Mouse (Mus musculus) forebrain, embryonic 12.5 days (tissue): Measurements from ENCODE around the gene Olfr624. TPM values are rescaled to one million over a fixed set of nuclear protein-coding genes. Genes with fewer than 3 reads are reported as not detected.
"Not testable (repeated sequence)": the region's sequence is repeated elsewhere in the genome, so short reads cannot be mapped to it uniquely, and the experiment has no call there.

Source experiments
- ATAC-seq: fragments of 200-750 bp; cut with Nextera tagmentation; 2 replicates; pipeline ENCODE4 v1.8.0; 2017; ENCODE audit warnings: moderate TSS enrichment; ENCODE audit not compliant: low FRiP score
- H3K27ac ChIP-seq: fragments of 300-500 bp; sonication (generic); 2 replicates; pipeline ENCODE4 v1.5.1; 2016; ENCODE audit warnings: mild to moderate bottlenecking
- H3K27me3 ChIP-seq: fragments of 300-500 bp; sonication (generic); 2 replicates; pipeline ENCODE4 v1.6.1; 2016; ENCODE audit warnings: mild to moderate bottlenecking
- H3K36me3 ChIP-seq: fragments of 300-500 bp; sonication (generic); replicated peaks from 2 replicates; pipeline ENCODE4 v1.6.1; 2016; ENCODE audit warnings: mild to moderate bottlenecking
- H3K4me1 ChIP-seq: fragments of 300-500 bp; sonication (generic); 2 replicates; pipeline ENCODE4 v1.6.1; 2016
- H3K4me2 ChIP-seq: fragments of 300-500 bp; sonication (generic); 2 replicates; pipeline ENCODE4 v1.6.1; 2016; ENCODE audit warnings: mild to moderate bottlenecking, moderate library complexity
- H3K4me3 ChIP-seq: fragments of 300-500 bp; sonication (generic); replicated peaks from 2 replicates; pipeline ENCODE4 v1.5.1; 2016; ENCODE audit warnings: mild to moderate bottlenecking
- H3K9ac ChIP-seq: fragments of 300-500 bp; sonication (generic); 2 replicates; pipeline ENCODE4 v1.6.1; 2016; ENCODE audit warnings: mild to moderate bottlenecking
- H3K9me3 ChIP-seq: fragments of 300-500 bp; sonication (generic); 2 replicates; pipeline ENCODE4 v1.6.1; 2016
- WGBS: fragments of 180-500 bp; shearing (Covaris S2); methylation state at CpG from one replicate; pipeline ENCODE4 v1.1.7; 2016; 5-methylcytosine and 5-hydroxymethylcytosine counted together
- polyA plus RNA-seq: library from polyadenylated mRNA; unstranded; fragments of >200 nt; fragmentation: Nextera tagmentation; extraction: Ambion mirVana; gene quantifications from 2 replicates; pipeline ENCODE4 v1.2.1, GENCODE M21; 2016

Olfr624 gene
- 0.04 TPM in 2 replicates for polyA plus RNA-seq

DNA sequence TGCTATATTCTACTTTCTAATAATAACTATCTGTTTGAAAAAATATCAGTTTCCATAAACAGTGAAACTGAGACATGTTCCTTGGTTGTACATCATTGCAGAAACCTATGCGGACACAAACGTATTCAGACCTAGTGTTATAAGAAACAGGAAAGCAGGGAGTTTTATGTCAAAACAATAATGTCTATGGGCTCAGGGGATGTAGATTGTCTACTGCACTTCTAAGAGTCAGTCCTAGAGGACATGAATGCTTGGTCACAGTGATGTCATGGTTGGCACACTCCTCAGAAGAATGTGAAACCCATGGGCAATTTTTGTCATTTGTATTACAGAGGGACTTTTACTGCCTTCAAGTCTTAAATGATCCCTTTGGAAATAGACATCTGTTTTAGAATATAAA, at the start of gene Olfr624:
Gene Olfr624 (minus strand): TSS at position 101 of the 400 bp plus-strand sequence.
- 92% methylated on average over 2 of the region's 2 CpGs for WGBS
- Histone ChIP-seq H3K27ac (no peak within 1 kb of the TSS), H3K27me3 (no peaks in the 10 kb centered on the region), H3K9ac (no peak within 1 kb of the TSS), H3K9me3 (no peaks in the 10 kb centered on the region), H3K4me2 (no peak within 1 kb of the TSS), H3K36me3 (no peaks in the 10 kb centered on the region), H3K4me3 (no peak within 1 kb of the TSS), H3K4me1 (no peaks in the 10 kb centered on the region)
- no peak for ATAC-seq

GRCm38 (mm10) chr7:103716398-103716797, 45.4 kb upstream of the Olfr624 start:
- H3K27ac ChIP-seq, H3K36me3 ChIP-seq: not testable (repeated sequence)
- WGBS, result 100% methylated on average over 1 of the region's 1 CpGs

DNA sequence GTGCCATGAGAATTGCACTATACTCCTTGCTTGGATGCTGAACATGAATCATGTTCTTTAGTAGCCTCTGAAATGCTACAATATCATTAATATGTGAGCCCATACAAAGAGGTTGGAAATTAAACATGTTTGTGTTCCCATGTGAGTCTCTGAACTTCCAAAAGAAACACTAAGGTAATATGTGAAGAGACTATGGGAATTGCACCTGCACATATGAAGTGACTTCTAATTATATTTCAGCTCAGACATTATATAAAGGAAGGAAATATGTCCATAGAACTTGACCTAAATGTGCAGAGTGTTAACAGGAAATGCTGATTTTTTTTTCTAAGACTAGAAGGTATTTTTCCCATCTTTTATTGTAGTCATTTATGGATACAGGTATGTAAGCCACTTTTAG, 43.4 kb upstream of the Olfr624 start, which contains the start of gene Olfr243:
Gene Olfr243 (plus strand): TSS at position 301 of the 400 bp plus-strand sequence.
- no peaks in the 10 kb centered on the region for H3K27me3 ChIP-seq
- no peak within 1 kb of the TSS for H3K4me3 ChIP-seq
- H3K4me2 ChIP-seq, result no peak within 1 kb of the TSS
- H3K36me3 ChIP-seq, result no peaks in the 10 kb centered on the region
- no peaks in the 10 kb centered on the region for H3K9me3 ChIP-seq
- no peak for ATAC-seq
- no peak within 1 kb of the TSS for H3K27ac ChIP-seq
- H3K9ac ChIP-seq, result no peak within 1 kb of the TSS
- no peaks in the 10 kb centered on the region for H3K4me1 ChIP-seq

More at GRCm38 (mm10) chr7:103716398-103716797, 45.4 kb upstream of the Olfr624 start:
- H3K4me1 ChIP-seq, H3K4me2 ChIP-seq, H3K9me3 ChIP-seq, H3K27me3 ChIP-seq, H3K4me3 ChIP-seq, ATAC-seq, H3K9ac ChIP-seq: not testable (repeated sequence)

DNA sequence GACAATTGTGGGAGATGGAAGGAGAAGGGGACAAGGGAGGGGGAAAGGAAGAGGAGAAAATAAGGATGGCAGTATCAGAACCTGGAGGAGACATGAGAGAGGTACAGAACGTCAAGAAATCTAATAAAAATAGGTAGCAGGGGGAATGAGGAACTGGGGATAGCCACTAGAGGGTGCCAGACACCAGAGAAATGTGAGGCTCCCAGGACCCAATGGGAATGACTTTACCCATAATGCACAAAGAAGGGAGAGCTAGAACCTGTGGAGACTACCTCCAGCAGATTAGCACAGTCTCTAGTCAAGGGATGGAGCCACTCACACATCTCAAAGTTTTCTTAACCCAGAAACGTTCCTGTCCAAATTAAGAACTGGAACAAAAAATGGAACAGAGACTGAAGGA, 41.0 kb upstream of the Olfr624 start:
- ATAC-seq, result no peak
- Histone ChIP-seq H3K27me3 (no peaks in the 10 kb centered on the region), H3K4me2 (no peak overlapping the region), H3K36me3 (no peaks in the 10 kb centered on the region), H3K4me3 (no peak overlapping the region), H3K4me1 (no peaks in the 10 kb centered on the region), H3K9ac (no peak overlapping the region), H3K27ac (no peak overlapping the region), H3K9me3 (no peaks in the 10 kb centered on the region)
- WGBS, result 36% methylated on average over 2 of the region's 2 CpGs

- no peaks in the 10 kb centered on the region for H3K9me3 ChIP-seq
- H3K4me2 ChIP-seq, result no peak overlapping the region
- H3K4me3 ChIP-seq, result no peak overlapping the region
- H3K27me3 ChIP-seq, result no peaks in the 10 kb centered on the region
- ATAC-seq, result no peak
- H3K27ac ChIP-seq, result no peak overlapping the region
- H3K36me3 ChIP-seq, result no peaks in the 10 kb centered on the region
- no peaks in the 10 kb centered on the region for H3K4me1 ChIP-seq
- no peak overlapping the region for H3K9ac ChIP-seq
- WGBS, result 88% methylated on average over 4 of the region's 4 CpGs
Observed at GRCm38 (mm10) chr7:103699469-103699868, 28.5 kb upstream of the Olfr624 start.

- Histone ChIP-seq H3K27me3 (no peaks in the 10 kb centered on the region), H3K4me1 (no peaks in the 10 kb centered on the region), H3K36me3 (no peaks in the 10 kb centered on the region), H3K4me3 (no peak within 1 kb of the TSS), H3K27ac (no peak within 1 kb of the TSS), H3K9ac (no peak within 1 kb of the TSS), H3K4me2 (no peak within 1 kb of the TSS), H3K9me3 (no peaks in the 10 kb centered on the region)
- no peak for ATAC-seq
Observed at GRCm38 (mm10) chr7:103682420-103682819, 11.4 kb upstream of the Olfr624 start, which contains the start of gene Olfr625-ps1. TSS of gene Olfr625-ps1 (plus strand) at chr7:103682720.

- H3K4me3 ChIP-seq, result no peak within 1 kb of the TSS
- H3K9ac ChIP-seq, result no peak within 1 kb of the TSS
- no peaks in the 10 kb centered on the region for H3K9me3 ChIP-seq
- H3K4me2 ChIP-seq, result no peak within 1 kb of the TSS
- H3K27ac ChIP-seq, result no peak within 1 kb of the TSS
- ATAC-seq, result no peak
- H3K4me1 ChIP-seq, result no peaks in the 10 kb centered on the region
- no peaks in the 10 kb centered on the region for H3K36me3 ChIP-seq
- no peaks in the 10 kb centered on the region for H3K27me3 ChIP-seq
Observed at GRCm38 (mm10) chr7:103663598-103663997, 7.4 kb downstream of the Olfr624 start, which contains the start of gene Olfr623. TSS of gene Olfr623 (minus strand) at chr7:103663698.

GRCm38 (mm10) chr7:103644070-103644469, 26.9 kb downstream of the Olfr624 start:
- no peaks in the 10 kb centered on the region for H3K9me3 ChIP-seq
- no peak overlapping the region for H3K4me2 ChIP-seq
- no peaks in the 10 kb centered on the region for H3K4me1 ChIP-seq
- H3K9ac ChIP-seq, result no peak overlapping the region
- H3K27ac ChIP-seq, result no peak overlapping the region
- no peaks in the 10 kb centered on the region for H3K27me3 ChIP-seq
- WGBS, result 88% methylated on average over 4 of the region's 4 CpGs
- no peaks in the 10 kb centered on the region for H3K36me3 ChIP-seq
- H3K4me3 ChIP-seq, result no peak overlapping the region
- ATAC-seq, result no peak

DNA sequence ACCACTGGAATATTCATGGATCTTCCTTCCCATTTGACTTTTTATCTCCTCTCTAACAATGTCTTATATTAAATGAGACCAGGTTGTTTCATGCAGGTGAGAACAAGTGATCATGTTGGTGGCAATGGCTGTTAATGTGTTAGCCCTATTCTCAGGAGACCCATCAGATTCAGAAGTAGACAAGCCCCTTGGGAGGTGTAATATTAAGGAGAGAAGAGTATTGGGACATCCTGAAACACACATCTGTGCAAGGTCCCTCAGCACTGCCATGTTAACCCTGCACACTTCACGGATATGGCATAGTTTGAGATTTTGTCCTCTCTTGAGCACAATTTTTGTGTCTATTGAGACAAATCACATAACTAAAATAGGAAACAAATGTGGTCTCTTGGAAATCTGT, 28.4 kb downstream of the Olfr624 start, which contains the start of gene Olfr622:
Gene Olfr622 (minus strand): TSS at position 101 of the 400 bp plus-strand sequence.
- H3K36me3 ChIP-seq, result no peaks in the 10 kb centered on the region
- H3K9me3 ChIP-seq, result no peaks in the 10 kb centered on the region
- H3K27me3 ChIP-seq, result no peaks in the 10 kb centered on the region
- no peak within 1 kb of the TSS for H3K4me2 ChIP-seq
- H3K9ac ChIP-seq, result no peak within 1 kb of the TSS
- no peak for ATAC-seq
- H3K4me3 ChIP-seq, result no peak within 1 kb of the TSS
- 71% methylated on average over 1 of the region's 1 CpGs for WGBS
- no peaks in the 10 kb centered on the region for H3K4me1 ChIP-seq
- H3K27ac ChIP-seq, result no peak within 1 kb of the TSS

DNA sequence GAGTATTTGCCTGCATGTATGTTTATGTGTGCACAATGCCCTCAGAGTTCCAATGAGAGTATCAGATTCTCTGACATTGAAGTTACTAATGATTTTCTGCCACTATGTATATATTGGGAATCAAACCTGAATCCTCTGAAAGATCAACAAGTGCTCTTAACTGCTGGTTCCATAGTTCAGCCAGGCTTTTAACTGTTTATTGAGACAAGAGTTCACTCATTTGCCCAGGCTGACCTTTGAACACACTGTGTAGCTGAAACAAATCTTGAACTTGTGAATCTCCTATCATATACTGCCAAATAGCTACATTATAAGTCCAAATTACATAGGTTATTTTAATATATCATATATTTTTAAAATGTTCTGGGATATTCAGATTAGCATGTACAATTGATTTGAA, 34.2 kb downstream of the Olfr624 start:
- H3K9ac ChIP-seq, result no peak overlapping the region
- no peaks in the 10 kb centered on the region for H3K4me1 ChIP-seq
- H3K4me2 ChIP-seq, result no peak overlapping the region
- H3K9me3 ChIP-seq, result no peaks in the 10 kb centered on the region
- no peaks in the 10 kb centered on the region for H3K27me3 ChIP-seq
- no peak for ATAC-seq
- no peak overlapping the region for H3K4me3 ChIP-seq
- no peak overlapping the region for H3K27ac ChIP-seq
- H3K36me3 ChIP-seq, result no peaks in the 10 kb centered on the region

Other genes with a start within 250 kb of the Olfr624 start
- gene Olfr605, start 225.8 kb downstream of the Olfr624 start, polyA plus RNA-seq, result not detected in 2 replicates
- gene Olfr606, start 222.1 kb downstream of the Olfr624 start, polyA plus RNA-seq, result not detected in 2 replicates
- gene Olfr607, start 207.0 kb downstream of the Olfr624 start, polyA plus RNA-seq, result not detected in 2 replicates
- not detected in 2 replicates for gene Olfr608, start 201.3 kb downstream of the Olfr624 start, polyA plus RNA-seq
- not detected in 2 replicates for gene Olfr609, start 173.1 kb downstream of the Olfr624 start, polyA plus RNA-seq
- gene Olfr610, start 159.1 kb downstream of the Olfr624 start, polyA plus RNA-seq, result not detected in 2 replicates
- gene Olfr611, start 150.3 kb downstream of the Olfr624 start, polyA plus RNA-seq, result not detected in 2 replicates
- not detected in 2 replicates for gene Olfr612, start 128.5 kb downstream of the Olfr624 start, polyA plus RNA-seq
- gene Olfr613, start 123.1 kb downstream of the Olfr624 start, polyA plus RNA-seq, result not detected in 2 replicates
- not detected in 2 replicates for gene Olfr615, start 115.1 kb downstream of the Olfr624 start, polyA plus RNA-seq
- not detected in 2 replicates for gene Olfr616, start 102.0 kb downstream of the Olfr624 start, polyA plus RNA-seq
- not detected in 2 replicates for gene Olfr617, start 98.1 kb downstream of the Olfr624 start, polyA plus RNA-seq
- gene Olfr618, start 81.1 kb downstream of the Olfr624 start, polyA plus RNA-seq, result not detected in 2 replicates
- not detected in 2 replicates for gene Olfr619, start 70.6 kb downstream of the Olfr624 start, polyA plus RNA-seq
- not detected in 2 replicates for gene Olfr620, start 58.7 kb downstream of the Olfr624 start, polyA plus RNA-seq
- gene Olfr622, start 28.5 kb downstream of the Olfr624 start, polyA plus RNA-seq, result not detected in 2 replicates
- not detected in 2 replicates for gene Olfr623, start 7.5 kb downstream of the Olfr624 start, polyA plus RNA-seq
- not detected in 2 replicates for gene Olfr625-ps1, start 11.5 kb upstream of the Olfr624 start, polyA plus RNA-seq
- not detected in 2 replicates for gene Olfr243, start 43.5 kb upstream of the Olfr624 start, polyA plus RNA-seq
- not detected in 2 replicates for gene Olfr628, start 59.2 kb upstream of the Olfr624 start, polyA plus RNA-seq
- gene Olfr629, start 73.8 kb upstream of the Olfr624 start, polyA plus RNA-seq, result not detected in 2 replicates
- not detected in 2 replicates for gene Olfr630, start 86.1 kb upstream of the Olfr624 start, polyA plus RNA-seq
- not detected in 2 replicates for gene Olfr69, start 100.4 kb upstream of the Olfr624 start, polyA plus RNA-seq
- gene Olfr68, start 108.5 kb upstream of the Olfr624 start, polyA plus RNA-seq, result not detected in 2 replicates
- gene Olfr67, start 120.6 kb upstream of the Olfr624 start, polyA plus RNA-seq, result not detected in 2 replicates
- gene Hbb-bt, start 142.8 kb upstream of the Olfr624 start, polyA plus RNA-seq, result 599 and 788 TPM in 2 replicates
- gene Hbb-bs, start 156.9 kb upstream of the Olfr624 start, polyA plus RNA-seq, result 465 and 620 TPM in 2 replicates
- gene Hbb-bh2, start 169.3 kb upstream of the Olfr624 start, polyA plus RNA-seq, result 0.50 TPM in 1 of 2 replicates, not detected in the other
- gene Hbb-bh1, start 172.0 kb upstream of the Olfr624 start, polyA plus RNA-seq, result 427 and 624 TPM in 2 replicates
- gene Hbb-y, start 182.0 kb upstream of the Olfr624 start, polyA plus RNA-seq, result 6,398 and 8,559 TPM in 2 replicates
- not detected in 2 replicates for gene Olfr66, start 215.1 kb upstream of the Olfr624 start, polyA plus RNA-seq
- gene Olfr64, start 223.3 kb upstream of the Olfr624 start, polyA plus RNA-seq, result not detected in 2 replicates
- gene Olfr65, start 232.3 kb upstream of the Olfr624 start, polyA plus RNA-seq, result not detected in 2 replicates